Mouse (Mus musculus): ENCODE results near the gene Ctcfl. TPM values are rescaled to one million over a fixed set of nuclear protein-coding genes. Genes with fewer than 3 reads are reported as not detected.

The Ctcfl gene
- polyA plus RNA-seq (2011; ENCODE audit: insufficient read depth, insufficient read length, low read depth, missing spikeins), result 0.21 TPM in 1 of 2 replicates, not detected in the other

DNA sequence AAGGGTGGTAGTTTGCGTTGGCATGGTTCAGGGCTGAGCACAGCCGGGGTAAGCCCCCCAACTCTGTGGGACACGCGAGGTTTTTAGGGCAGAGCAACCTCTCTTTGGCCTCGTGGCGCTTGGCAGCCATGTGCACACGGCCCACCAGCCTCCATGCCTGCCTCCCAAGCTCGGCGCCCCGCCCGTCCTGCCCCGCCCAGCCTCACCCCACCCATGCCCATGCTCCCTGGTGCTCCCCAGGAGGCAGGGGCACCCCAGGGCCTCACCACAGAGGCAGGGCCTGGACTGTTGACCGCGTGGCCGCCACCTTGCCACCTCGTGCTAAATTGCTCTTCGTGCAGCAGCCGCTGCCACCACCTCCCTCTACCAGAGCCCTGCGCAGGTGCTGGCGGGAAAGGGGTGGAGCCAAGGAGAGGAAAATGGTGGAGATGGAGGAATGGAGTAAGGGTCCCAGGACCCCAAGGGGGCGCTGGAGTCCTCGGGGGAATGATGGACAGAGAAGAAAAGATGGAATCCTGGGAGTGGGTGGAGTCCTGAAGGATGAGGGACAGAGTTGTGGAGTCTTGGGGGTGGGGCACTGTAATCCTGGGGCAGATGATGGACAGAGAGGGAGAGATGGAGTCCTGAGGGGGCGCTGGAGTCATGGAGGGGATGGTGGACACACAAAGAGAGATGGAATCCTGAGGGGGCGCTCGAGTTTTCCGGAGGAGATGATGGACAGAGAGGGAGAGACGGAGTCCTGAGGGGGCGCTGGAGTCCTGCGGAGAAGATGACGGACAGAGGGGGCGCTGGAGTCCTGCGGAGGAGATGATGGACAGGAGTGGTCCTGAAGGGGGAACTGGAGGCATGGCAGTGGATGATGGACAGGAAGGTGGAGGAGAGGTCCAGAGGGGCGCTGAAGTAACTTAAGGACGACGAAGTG, at the start of gene Ctcfl:
Gene Ctcfl (minus strand): TSS at position 503 of the 922 bp plus-strand sequence.
- Histone ChIP-seq H3K9ac (ENCODE audit: low read depth, poor library complexity, severe bottlenecking) (no peak within 1 kb of the TSS), H3K36me3 (ENCODE audit: control insufficient read depth, insufficient read depth, low read length, poor library complexity, severe bottlenecking) (no peaks in the 10 kb centered on the region), H3K4me3 (ENCODE audit: low read depth, low read length) (no peak within 1 kb of the TSS), H3K4me1 (ENCODE audit: control insufficient read depth, insufficient read depth, low read length) (no peaks in the 10 kb centered on the region), H3K27me3 (ENCODE audit: control insufficient read depth, insufficient read depth, low read length, poor library complexity, severe bottlenecking) (no peaks in the 10 kb centered on the region), H3K9me3 (replicated peaks; ENCODE audit: control insufficient read depth, insufficient read depth, low read length, poor library complexity, severe bottlenecking) (no peaks in the 10 kb centered on the region), H3K27ac (ENCODE audit: insufficient read depth, low read length) (no peak within 1 kb of the TSS)
- no peak for TF ChIP-seq EP300 (IDR thresholded peaks at IDR 0.05; ENCODE audit: insufficient read depth, low read depth, low read length)
- no peak for TF ChIP-seq POLR2A (IDR thresholded peaks at IDR 0.05; ENCODE audit: insufficient read depth, low read length)
- TF ChIP-seq CTCF (IDR thresholded peaks at IDR 0.05; ENCODE audit: low read depth, low read length), result peak; percentile 23

DNA sequence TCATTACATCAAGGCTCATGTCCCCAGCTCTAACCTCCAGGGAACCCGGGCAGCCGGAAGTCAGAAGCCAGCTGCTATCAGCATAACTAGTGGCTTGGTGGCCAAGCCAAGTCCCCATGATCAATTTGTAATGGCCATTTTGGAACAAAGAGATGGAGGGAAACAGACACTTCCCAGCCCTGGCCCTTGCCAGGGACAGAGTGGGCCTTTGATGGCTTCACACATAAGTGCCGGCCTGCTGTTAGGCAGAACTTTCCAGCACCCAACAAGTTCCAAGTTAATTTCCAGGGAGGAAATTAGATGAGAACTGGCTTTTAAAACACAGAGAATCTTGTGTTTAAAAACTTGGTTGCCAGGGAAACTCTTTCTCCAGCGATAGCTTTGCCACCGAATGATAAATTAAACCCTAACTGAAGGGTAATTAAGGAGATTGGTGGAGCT, 49.1 kb upstream of the Ctcfl start:
- Histone ChIP-seq H3K36me3 (ENCODE audit: control insufficient read depth, insufficient read depth, low read length, poor library complexity, severe bottlenecking) (no peaks in the 10 kb centered on the region), H3K9ac (ENCODE audit: low read depth, poor library complexity, severe bottlenecking) (no peak overlapping the region), H3K27ac (ENCODE audit: insufficient read depth, low read length) (no peak overlapping the region), H3K9me3 (replicated peaks; ENCODE audit: control insufficient read depth, insufficient read depth, low read length, poor library complexity, severe bottlenecking) (no peaks in the 10 kb centered on the region), H3K4me3 (ENCODE audit: low read depth, low read length) (no peak overlapping the region), H3K27me3 (ENCODE audit: control insufficient read depth, insufficient read depth, low read length, poor library complexity, severe bottlenecking) (no peaks in the 10 kb centered on the region), H3K4me1 (ENCODE audit: control insufficient read depth, insufficient read depth, low read length) (no peaks in the 10 kb centered on the region)
- TF ChIP-seq EP300 (IDR thresholded peaks at IDR 0.05; ENCODE audit: insufficient read depth, low read depth, low read length) (no peak), POLR2A (IDR thresholded peaks at IDR 0.05; ENCODE audit: insufficient read depth, low read length) (no peak), CTCF (IDR thresholded peaks at IDR 0.05; ENCODE audit: low read depth, low read length) (no peak)

DNA sequence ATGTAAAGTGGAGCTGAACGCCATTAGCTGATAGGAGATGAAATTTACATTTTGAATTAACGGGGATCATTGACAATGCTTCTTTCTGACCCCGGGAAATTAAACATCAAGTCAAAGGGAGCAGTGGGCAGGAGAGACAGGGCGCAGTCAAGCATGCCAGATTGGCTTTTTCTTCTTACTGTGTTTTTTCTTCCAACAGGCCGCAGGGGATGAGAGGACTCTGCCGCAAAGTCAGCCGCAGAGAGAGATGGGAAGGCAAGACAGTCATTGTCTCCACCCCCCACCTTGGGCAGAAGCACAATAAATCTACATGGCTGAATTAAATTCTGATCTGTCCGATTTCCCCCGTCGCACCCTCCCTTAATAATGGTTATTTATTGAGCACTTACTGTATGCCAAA, 46.0 kb upstream of the Ctcfl start:
- no peaks in the 10 kb centered on the region for H3K27me3 ChIP-seq (ENCODE audit: control insufficient read depth, insufficient read depth, low read length, poor library complexity, severe bottlenecking)
- H3K36me3 ChIP-seq (ENCODE audit: control insufficient read depth, insufficient read depth, low read length, poor library complexity, severe bottlenecking), result no peaks in the 10 kb centered on the region
- H3K27ac ChIP-seq (ENCODE audit: insufficient read depth, low read length), result no peak overlapping the region
- H3K4me1 ChIP-seq (ENCODE audit: control insufficient read depth, insufficient read depth, low read length), result no peaks in the 10 kb centered on the region
- no peak for TF ChIP-seq POLR2A (IDR thresholded peaks at IDR 0.05; ENCODE audit: insufficient read depth, low read length)
- no peak for TF ChIP-seq CTCF (IDR thresholded peaks at IDR 0.05; ENCODE audit: low read depth, low read length)
- no peak for TF ChIP-seq EP300 (IDR thresholded peaks at IDR 0.05; ENCODE audit: insufficient read depth, low read depth, low read length)
- no peaks in the 10 kb centered on the region for H3K9me3 ChIP-seq (replicated peaks; ENCODE audit: control insufficient read depth, insufficient read depth, low read length, poor library complexity, severe bottlenecking)
- H3K4me3 ChIP-seq (ENCODE audit: low read depth, low read length), result no peak overlapping the region
- H3K9ac ChIP-seq (ENCODE audit: low read depth, poor library complexity, severe bottlenecking), result no peak overlapping the region

DNA sequence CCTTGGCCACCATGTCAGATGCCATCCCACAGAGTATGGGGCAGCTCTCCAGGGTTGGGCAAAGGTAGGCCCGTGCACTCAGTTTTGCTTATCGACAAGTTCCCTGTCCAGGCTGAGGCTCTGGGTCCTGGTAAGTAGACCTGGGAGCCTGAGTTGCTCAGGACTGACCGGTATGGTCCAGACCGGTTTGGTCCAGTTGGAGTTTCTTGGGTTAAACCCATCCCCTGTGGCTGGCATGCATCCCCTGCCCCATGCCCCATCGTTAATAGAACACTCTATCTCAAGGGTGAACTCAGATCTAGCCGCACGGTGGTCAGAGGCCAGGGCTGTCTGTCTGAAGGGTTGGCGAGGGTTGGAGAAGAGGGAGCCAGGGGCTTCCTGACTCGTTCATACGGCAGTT, 45.6 kb upstream of the Ctcfl start:
- Histone ChIP-seq H3K4me1 (ENCODE audit: control insufficient read depth, insufficient read depth, low read length) (no peaks in the 10 kb centered on the region), H3K9ac (ENCODE audit: low read depth, poor library complexity, severe bottlenecking) (no peak overlapping the region), H3K36me3 (ENCODE audit: control insufficient read depth, insufficient read depth, low read length, poor library complexity, severe bottlenecking) (no peaks in the 10 kb centered on the region), H3K27me3 (ENCODE audit: control insufficient read depth, insufficient read depth, low read length, poor library complexity, severe bottlenecking) (no peaks in the 10 kb centered on the region), H3K27ac (ENCODE audit: insufficient read depth, low read length) (no peak overlapping the region), H3K9me3 (replicated peaks; ENCODE audit: control insufficient read depth, insufficient read depth, low read length, poor library complexity, severe bottlenecking) (no peaks in the 10 kb centered on the region), H3K4me3 (ENCODE audit: low read depth, low read length) (no peak overlapping the region)
- TF ChIP-seq POLR2A (IDR thresholded peaks at IDR 0.05; ENCODE audit: insufficient read depth, low read length) (no peak), CTCF (IDR thresholded peaks at IDR 0.05; ENCODE audit: low read depth, low read length) (no peak), EP300 (IDR thresholded peaks at IDR 0.05; ENCODE audit: insufficient read depth, low read depth, low read length) (no peak)

DNA sequence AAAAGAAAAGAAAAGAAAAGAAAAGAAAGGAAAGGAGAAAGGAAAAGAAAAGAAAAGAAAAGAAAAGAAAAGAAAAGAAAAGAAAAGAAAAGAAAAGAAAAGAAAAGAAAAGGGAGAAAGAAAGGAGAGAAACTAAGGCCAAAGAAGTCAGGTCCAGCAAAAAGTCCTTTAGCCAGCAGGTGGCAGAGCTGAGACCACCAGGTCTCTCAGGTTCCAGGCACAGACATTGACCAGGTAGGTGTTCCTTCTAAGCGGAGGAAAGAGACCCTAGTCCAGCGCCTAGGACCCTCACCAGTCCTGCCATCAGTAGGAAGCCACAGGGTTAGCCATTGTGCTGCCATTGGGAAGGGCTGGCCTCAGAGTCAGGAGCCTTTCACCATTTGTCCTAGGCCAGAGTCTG, 45.0 kb upstream of the Ctcfl start:
- no peak overlapping the region for H3K9ac ChIP-seq (ENCODE audit: low read depth, poor library complexity, severe bottlenecking)
- peak; percentile 73 for TF ChIP-seq CTCF (IDR thresholded peaks at IDR 0.05; ENCODE audit: low read depth, low read length)
- no peak for TF ChIP-seq EP300 (IDR thresholded peaks at IDR 0.05; ENCODE audit: insufficient read depth, low read depth, low read length)
- no peaks in the 10 kb centered on the region for H3K4me1 ChIP-seq (ENCODE audit: control insufficient read depth, insufficient read depth, low read length)
- no peak overlapping the region for H3K27ac ChIP-seq (ENCODE audit: insufficient read depth, low read length)
- no peaks in the 10 kb centered on the region for H3K9me3 ChIP-seq (replicated peaks; ENCODE audit: control insufficient read depth, insufficient read depth, low read length, poor library complexity, severe bottlenecking)
- H3K4me3 ChIP-seq (ENCODE audit: low read depth, low read length), result no peak overlapping the region
- no peaks in the 10 kb centered on the region for H3K27me3 ChIP-seq (ENCODE audit: control insufficient read depth, insufficient read depth, low read length, poor library complexity, severe bottlenecking)
- H3K36me3 ChIP-seq (ENCODE audit: control insufficient read depth, insufficient read depth, low read length, poor library complexity, severe bottlenecking), result no peaks in the 10 kb centered on the region

DNA sequence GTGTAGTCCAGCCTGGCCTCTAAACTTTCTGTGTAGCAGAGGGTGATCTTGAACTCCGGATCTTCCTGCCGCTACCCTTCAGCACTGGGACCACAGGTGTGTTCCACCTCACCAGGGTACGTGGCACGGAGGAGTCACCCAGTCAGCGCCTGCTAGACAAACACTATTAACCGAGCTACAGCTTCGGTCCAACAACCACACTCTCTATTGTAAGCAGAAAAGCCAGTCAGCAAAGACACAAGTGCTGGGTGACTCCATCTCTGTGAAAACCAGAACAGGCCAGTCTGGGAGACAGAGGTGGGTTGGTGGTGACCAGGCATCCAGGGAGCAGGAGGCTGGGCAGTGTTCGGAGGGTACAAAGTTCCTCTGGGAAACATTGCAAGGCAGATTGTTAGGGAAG, 44.1 kb upstream of the Ctcfl start:
- TF ChIP-seq EP300 (IDR thresholded peaks at IDR 0.05; ENCODE audit: insufficient read depth, low read depth, low read length) (no peak), POLR2A (IDR thresholded peaks at IDR 0.05; ENCODE audit: insufficient read depth, low read length) (no peak), CTCF (IDR thresholded peaks at IDR 0.05; ENCODE audit: low read depth, low read length) (no peak)
- no peaks in the 10 kb centered on the region for H3K4me1 ChIP-seq (ENCODE audit: control insufficient read depth, insufficient read depth, low read length)
- no peaks in the 10 kb centered on the region for H3K9me3 ChIP-seq (replicated peaks; ENCODE audit: control insufficient read depth, insufficient read depth, low read length, poor library complexity, severe bottlenecking)
- no peaks in the 10 kb centered on the region for H3K36me3 ChIP-seq (ENCODE audit: control insufficient read depth, insufficient read depth, low read length, poor library complexity, severe bottlenecking)
- H3K4me3 ChIP-seq (ENCODE audit: low read depth, low read length), result no peak overlapping the region
- H3K9ac ChIP-seq (ENCODE audit: low read depth, poor library complexity, severe bottlenecking), result no peak overlapping the region
- H3K27me3 ChIP-seq (ENCODE audit: control insufficient read depth, insufficient read depth, low read length, poor library complexity, severe bottlenecking), result no peaks in the 10 kb centered on the region
- no peak overlapping the region for H3K27ac ChIP-seq (ENCODE audit: insufficient read depth, low read length)

All from ES-Bruce4 (cell line).